ENCODE assay signal across 36 mouse cellular contexts in genomic region chr15:80418146-80418545, GRCm38 (mm10).
A peak's percentile ranks its signal among the peaks of the same experiment; 100 is the strongest.
DNase-seq lines count a peak whose midpoint lies in the region; ATAC-seq and TF ChIP-seq lines count a peak whose summit lies in the region.
"Had no signal": no experiment of that assay in that cellular context is flagged by ENCODE, and none has a peak within 500 bp of the region (broad histone marks: within the 10 kb centered on the region; RNA-seq: fewer than 3 reads in every experiment).

No protein-coding gene starts in this region.

- H3K9me3 ChIP-seq in hindbrain, embryonic 15.5 days, result no peaks in the 10 kb centered on the region
- H3K9me3 ChIP-seq in hindbrain, embryonic 10.5 days, result no peaks in the 10 kb centered on the region
- H3K9me3 ChIP-seq: embryonic facial prominence, embryonic 13.5 days; forebrain, embryonic 10.5 days; forebrain, embryonic 15.5 days; heart, embryonic 12.5 days; kidney, embryonic 15.5 days; limb, embryonic 10.5 days; limb, embryonic 15.5 days; liver, embryonic 13.5 days; megakaryocyte, embryonic 14.5 days; midbrain, embryonic 13.5 days had no signal

- H3K27me3 ChIP-seq in hindbrain, embryonic 15.5 days, result no peaks in the 10 kb centered on the region
- no peaks in the 10 kb centered on the region for H3K27me3 ChIP-seq in hindbrain, embryonic 10.5 days (ENCODE audit: insufficient read depth, poor library complexity, severe bottlenecking)
- H3K27me3 ChIP-seq: embryonic facial prominence, embryonic 13.5 days; forebrain, embryonic 15.5 days; kidney, embryonic 15.5 days; limb, embryonic 15.5 days; liver, embryonic 13.5 days had no signal

- DNase-seq in frontal cortex, adult 2 months (ENCODE audit: extremely low spot score in 1 of 2, low spot score in 1 of 2), result peak; percentile 15 to 52
- DNase-seq in frontal cortex, postnatal 25 days (ENCODE audit: low spot score in 2 of 2), result no peak
- no peak for DNase-seq in hindbrain, embryonic 10.5 days (ENCODE audit: low spot score)
- DNase-seq in left cerebral cortex, adult 18-20 months (ENCODE audit: low spot score in 2 of 2), result peak; percentile 42 to 53
- DNase-seq in left cerebral cortex, adult 2 months (ENCODE audit: extremely low spot score in 1 of 2, low spot score in 2 of 2), result no peak
- peak; percentile 80 for DNase-seq in brain, adult 2 months (ENCODE audit: low read depth, low spot score)
- no peak for DNase-seq in kidney, adult 18-20 months
- DNase-seq: adrenal gland, postnatal 14 days; cerebellum, adult 18-20 months; cerebellum, postnatal 10 days; gastrocnemius, postnatal 14 days; heart, adult 2 months; heart, postnatal 4 days; kidney, adult 11 months; liver, embryonic 13.5 days; lung, adult 18-20 months; lung, postnatal 4 days; retina, postnatal 1 day; thymus, adult 18-20 months; thymus, postnatal 25 days had no signal

- no peak overlapping the region for H3K4me2 ChIP-seq in hindbrain, embryonic 15.5 days
- H3K4me2 ChIP-seq: embryonic facial prominence, embryonic 13.5 days; forebrain, embryonic 15.5 days; heart, embryonic 12.5 days; hindbrain, embryonic 14.5 days; kidney, embryonic 15.5 days; limb, embryonic 15.5 days; liver, embryonic 13.5 days; midbrain, embryonic 13.5 days had no signal

- ATAC-seq in hindbrain, embryonic 15.5 days (ENCODE audit: low FRiP score, low read depth), result 0 out of 2 replicates have a peak, but pooled peaks have one; percentile 23
- ATAC-seq: forebrain, embryonic 15.5 days; inflammation-experienced regulatory T-cells, adult 6 months; lung, postnatal 0 days; midbrain, embryonic 13.5 days; Patski had no signal

- TF ChIP-seq CTCF in left cerebral cortex, adult 2 months (IDR thresholded peaks at IDR 0.05), result no peak

- H3K4me1 ChIP-seq in hindbrain, embryonic 15.5 days (replicated peaks), result peaks cover 4% of the 10 kb centered on the region
- 0 out of 2 replicates have a peak, but pooled peaks cover 5% of the 10 kb centered on the region for H3K4me1 ChIP-seq in hindbrain, embryonic 10.5 days (replicated peaks)
- H3K4me1 ChIP-seq: embryonic facial prominence, embryonic 13.5 days; forebrain, embryonic 10.5 days; liver, embryonic 13.5 days; midbrain, embryonic 13.5 days had no signal

- no peaks in the 10 kb centered on the region for H3K36me3 ChIP-seq in hindbrain, embryonic 15.5 days
- H3K36me3 ChIP-seq in hindbrain, embryonic 10.5 days, result no peaks in the 10 kb centered on the region
- H3K36me3 ChIP-seq: embryonic facial prominence, embryonic 13.5 days; forebrain, embryonic 10.5 days; forebrain, embryonic 15.5 days; heart, embryonic 12.5 days; kidney, embryonic 15.5 days; limb, embryonic 10.5 days; limb, embryonic 15.5 days; liver, embryonic 13.5 days; midbrain, embryonic 13.5 days had no signal

- 67% methylated on average over 2 of the region's 2 CpGs for WGBS in hindbrain, embryonic 15.5 days
- 71% methylated on average over 2 of the region's 2 CpGs for WGBS in hindbrain, embryonic 10.5 days

- H3K4me3 ChIP-seq in hindbrain, embryonic 15.5 days, result no peak overlapping the region
- H3K4me3 ChIP-seq in hindbrain, embryonic 10.5 days, result no peak overlapping the region
- no peak overlapping the region for H3K4me3 ChIP-seq in left cerebral cortex, adult 2 months
- H3K4me3 ChIP-seq: embryonic facial prominence, embryonic 13.5 days; forebrain, embryonic 10.5 days; forebrain, embryonic 15.5 days; heart, adult 2 months; heart, embryonic 12.5 days; kidney, embryonic 15.5 days; layer of hippocampus, adult 2 months; limb, embryonic 10.5 days; limb, embryonic 15.5 days; liver, embryonic 13.5 days; megakaryocyte, embryonic 14.5 days; midbrain, embryonic 13.5 days had no signal

- H3K27ac ChIP-seq in hindbrain, embryonic 15.5 days (replicated peaks), result no peak overlapping the region
- no peak overlapping the region for H3K27ac ChIP-seq in hindbrain, embryonic 10.5 days
- H3K27ac ChIP-seq in left cerebral cortex, adult 2 months, result no peak overlapping the region
- H3K27ac ChIP-seq: embryonic facial prominence, embryonic 13.5 days; forebrain, embryonic 10.5 days; forebrain, embryonic 15.5 days; heart, adult 2 months; hindbrain, embryonic 14.5 days; kidney, embryonic 15.5 days; layer of hippocampus, adult 2 months; limb, embryonic 10.5 days; limb, embryonic 15.5 days; liver, embryonic 13.5 days; midbrain, embryonic 13.5 days; stomach, postnatal 0 days had no signal

- intact Hi-C loops in left cerebral cortex, adult 2 months (cut with DNase I), result loop anchor here (5.0 kb wide), 2 partner anchors 69 to 214 kb away; no protein-coding TSS in a partner anchor

- no peak overlapping the region for H3K9ac ChIP-seq in hindbrain, embryonic 15.5 days
- H3K9ac ChIP-seq: embryonic facial prominence, embryonic 13.5 days; forebrain, embryonic 15.5 days; heart, embryonic 12.5 days; hindbrain, embryonic 14.5 days; kidney, embryonic 15.5 days; limb, embryonic 15.5 days; liver, embryonic 13.5 days; midbrain, embryonic 13.5 days had no signal

Comparison
In these comparisons a context has a peak if more than half of its experiments do, and no peak if none do; other contexts are left out.
1. DNase-seq: peak in frontal cortex, adult 2 months (2 of 2), left cerebral cortex, adult 18-20 months (2 of 2) and brain, adult 2 months (single experiment); none in frontal cortex, postnatal 25 days (0 of 2), hindbrain, embryonic 10.5 days (single experiment), left cerebral cortex, adult 2 months (0 of 2) and kidney, adult 18-20 months (single experiment).